Mouse (Mus musculus) embryonic facial prominence, embryonic 11.5 days (tissue): Measurements from ENCODE around the gene Rex2. TPM values are rescaled to one million over a fixed set of nuclear protein-coding genes. Genes with fewer than 3 reads are reported as not detected.
"Not testable (repeated sequence)": the region's sequence is repeated elsewhere in the genome, so short reads cannot be mapped to it uniquely, and the experiment has no call there.

Experiments
- ATAC-seq: fragments of 200-750 bp; cut with Nextera tagmentation; replicated peaks from 2 replicates; pipeline ENCODE4 v1.8.0; 2017; ENCODE audit warnings: low read depth; ENCODE audit not compliant: insufficient number of reproducible peaks, low FRiP score, low TSS enrichment
- DNase-seq: peaks from one replicate; pipeline ENCODE4 v3.0.0-alpha.2; 2015; ENCODE audit warnings: low spot score
- H3K27ac ChIP-seq: fragments of 300-500 bp; sonication (generic); replicated peaks from 2 replicates; pipeline ENCODE4 v1.5.1; 2014; ENCODE audit warnings: mild to moderate bottlenecking, low read depth, low read length, control low read depth
- H3K27me3 ChIP-seq: fragments of 300-500 bp; sonication (generic); 2 replicates; pipeline ENCODE4 v1.6.1; 2014; ENCODE audit warnings: mild to moderate bottlenecking, low read length, moderate library complexity, mixed read lengths; ENCODE audit not compliant: control insufficient read depth, insufficient read depth
- H3K36me3 ChIP-seq: fragments of 300-500 bp; sonication (generic); replicated peaks from 2 replicates; pipeline ENCODE4 v1.6.1; 2014; ENCODE audit warnings: low read depth, mild to moderate bottlenecking, low read length, moderate library complexity, mixed read lengths; ENCODE audit not compliant: control insufficient read depth, insufficient read depth
- H3K4me1 ChIP-seq: fragments of 300-500 bp; sonication (generic); 2 replicates; pipeline ENCODE4 v1.6.1; 2014; ENCODE audit warnings: low read length, mixed read lengths; ENCODE audit not compliant: control insufficient read depth, insufficient read depth
- H3K4me2 ChIP-seq: fragments of 300-500 bp; sonication (generic); 2 replicates; pipeline ENCODE4 v1.6.1; 2014; ENCODE audit warnings: low read depth, mild to moderate bottlenecking, control low read depth, low read length, moderate library complexity
- H3K4me3 ChIP-seq: fragments of 300-500 bp; sonication (generic); 2 replicates; pipeline ENCODE4 v1.5.1; 2014; ENCODE audit warnings: low read depth, low read length, control low read depth
- H3K9ac ChIP-seq: fragments of 300-500 bp; sonication (generic); replicated peaks from 2 replicates; pipeline ENCODE4 v1.6.1; 2014; ENCODE audit warnings: mild to moderate bottlenecking, control low read depth, low read length
- H3K9me3 ChIP-seq: fragments of 300-500 bp; sonication (generic); replicated peaks from 2 replicates; pipeline ENCODE4 v1.6.1; 2016; ENCODE audit warnings: mild to moderate bottlenecking, low read length, inconsistent platforms, mixed read lengths; ENCODE audit not compliant: control insufficient read depth
- WGBS: fragments of 180-500 bp; shearing (Covaris S2); extraction: QIAGEN DNeasy Blood & Tissue Kit; methylation state at CpG from one replicate; pipeline ENCODE4 v1.1.7; 2014; 5-methylcytosine and 5-hydroxymethylcytosine counted together
- polyA plus RNA-seq: library from polyadenylated mRNA; unstranded; fragments of >200 nt; fragmentation: Nextera tagmentation; extraction: Ambion mirVana; gene quantifications from 2 replicates; pipeline ENCODE4 v1.2.1, GENCODE M21; 2014

The Rex2 gene
- polyA plus RNA-seq: not detected in 2 replicates

GRCm38 (mm10) chr4:147021550-147021949 lies at the start of gene Rex2:
Rex2 (plus strand) TSS chr4:147021850.
- not testable (repeated sequence) for ATAC-seq, H3K9me3 ChIP-seq, DNase-seq, H3K27me3 ChIP-seq, H3K9ac ChIP-seq, H3K36me3 ChIP-seq, H3K4me2 ChIP-seq, H3K4me1 ChIP-seq, H3K4me3 ChIP-seq, H3K27ac ChIP-seq
- no CpG with 5 or more reads among the region's 6 CpGs for WGBS

- not testable (repeated sequence) for ATAC-seq, H3K27me3 ChIP-seq, H3K27ac ChIP-seq, DNase-seq, H3K4me1 ChIP-seq, H3K4me2 ChIP-seq, H3K9ac ChIP-seq, H3K4me3 ChIP-seq, H3K36me3 ChIP-seq, H3K9me3 ChIP-seq
- 17% methylated on average over 2 of the region's 2 CpGs for WGBS
These were observed 45.1 kb upstream of the Rex2 start for GRCm38 (mm10) chr4:146976581-146976980.

GRCm38 (mm10) chr4:147018400-147018799 lies 3.2 kb upstream of the Rex2 start:
- not testable (repeated sequence) for H3K9ac ChIP-seq, H3K4me1 ChIP-seq, H3K36me3 ChIP-seq, H3K4me2 ChIP-seq, H3K27ac ChIP-seq, H3K27me3 ChIP-seq, H3K4me3 ChIP-seq, ATAC-seq, DNase-seq, H3K9me3 ChIP-seq
- no CpG with 5 or more reads among the region's 1 CpGs for WGBS

- H3K27ac ChIP-seq, H3K4me2 ChIP-seq, H3K4me3 ChIP-seq, H3K9ac ChIP-seq, H3K9me3 ChIP-seq, DNase-seq, H3K4me1 ChIP-seq, H3K27me3 ChIP-seq, H3K36me3 ChIP-seq, ATAC-seq: not testable (repeated sequence)
- 44% methylated on average over 1 of the region's 1 CpGs for WGBS
These were observed 4.7 kb downstream of the Rex2 start for GRCm38 (mm10) chr4:147026374-147026773.

- H3K4me2 ChIP-seq, H3K27me3 ChIP-seq, H3K4me1 ChIP-seq, H3K27ac ChIP-seq, H3K36me3 ChIP-seq, DNase-seq, H3K9me3 ChIP-seq, H3K4me3 ChIP-seq, H3K9ac ChIP-seq, ATAC-seq: not testable (repeated sequence)
- WGBS: 89% methylated on average over 1 of the region's 2 CpGs
These were observed 9.8 kb downstream of the Rex2 start for GRCm38 (mm10) chr4:147031308-147032036.

- not testable (repeated sequence) for H3K4me2 ChIP-seq, H3K36me3 ChIP-seq, H3K9ac ChIP-seq, H3K27me3 ChIP-seq, H3K27ac ChIP-seq, H3K4me3 ChIP-seq, DNase-seq, H3K4me1 ChIP-seq, H3K9me3 ChIP-seq, ATAC-seq
- WGBS: 79% methylated on average over 2 of the region's 3 CpGs
These were observed 42.1 kb downstream of the Rex2 start for GRCm38 (mm10) chr4:147063768-147064167.

GRCm38 (mm10) chr4:147065861-147066260 lies 44.2 kb downstream of the Rex2 start:
- DNase-seq, H3K9ac ChIP-seq, H3K27me3 ChIP-seq, H3K4me3 ChIP-seq, H3K36me3 ChIP-seq, H3K9me3 ChIP-seq, H3K27ac ChIP-seq, H3K4me2 ChIP-seq, ATAC-seq, H3K4me1 ChIP-seq: not testable (repeated sequence)
- WGBS: 94% methylated on average over 1 of the region's 3 CpGs

- DNase-seq, H3K9ac ChIP-seq, H3K27me3 ChIP-seq, H3K4me2 ChIP-seq, ATAC-seq, H3K9me3 ChIP-seq, H3K36me3 ChIP-seq, H3K4me3 ChIP-seq, H3K4me1 ChIP-seq, H3K27ac ChIP-seq: not testable (repeated sequence)
- WGBS: 100% methylated on average over 1 of the region's 1 CpGs
These were observed 44.7 kb downstream of the Rex2 start for GRCm38 (mm10) chr4:147066380-147066779.
